Mouse (Mus musculus): ENCODE results near the gene Fbxl5.

- TF ChIP-seq CTCF (IDR thresholded peaks at IDR 0.05; ENCODE audit: extremely low read depth, insufficient read length, insufficient replicate concordance, low read depth, low read length), result no peak
- TF ChIP-seq POLR2A (IDR thresholded peaks at IDR 0.05; ENCODE audit: low read depth, low read length), result peak; percentile 31; the same call in 1 of the 2 replicates
These were observed 2.7 kb downstream of the Fbxl5 start, which contains the start of gene Bst1 for GRCm38 (mm10) chr5:43818695-43819094.

All from small intestine, adult 2 months (tissue).